Mouse (Mus musculus) megakaryocyte, embryonic 14.5 days (primary cell): ENCODE measurements around the gene Upp2.

ENCODE experiments used
- FLI1 ChIP-seq: IDR thresholded peaks from 2 replicates; pipeline ENCODE4 v1.6.1; 2012; ENCODE audit warnings: low read length, inconsistent platforms, mixed read lengths
- GATA1 ChIP-seq: IDR thresholded peaks from 3 replicates; pipeline ENCODE4 v1.6.1; 2012; ENCODE audit warnings: mixed read lengths, low read length, inconsistent platforms, borderline replicate concordance

DNA sequence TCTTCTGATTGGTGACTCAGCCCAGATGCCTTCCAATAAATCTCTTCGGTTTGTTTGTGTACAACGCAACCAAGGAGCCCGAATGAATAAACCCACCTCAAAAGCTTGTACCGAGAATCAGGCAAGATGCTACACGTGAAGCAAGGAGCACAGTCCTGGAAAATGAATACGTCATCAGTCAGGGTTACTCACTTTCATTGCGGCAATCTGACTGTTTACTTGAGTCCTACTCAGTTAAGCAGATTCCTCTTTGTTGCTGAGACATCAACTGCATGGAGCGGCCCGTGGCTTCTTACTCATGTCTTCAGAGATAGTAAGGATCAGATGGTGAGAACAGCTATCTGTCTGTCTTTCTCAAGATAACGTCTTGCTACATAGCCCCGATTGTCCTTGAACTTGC lies 66.7 kb downstream of the Upp2 start:
- TF ChIP-seq GATA1 (no peak), FLI1 (no peak)
